Mouse (Mus musculus) splenic B cell, adult 2 months (primary cell): ENCODE data around the gene Abca7.
"Not testable (repeated sequence)": the region's sequence is repeated elsewhere in the genome, so short reads cannot be mapped to it uniquely, and the experiment has no call there.

ENCODE experiments used
- DNase-seq: peaks from one replicate; pipeline ENCODE4 v3.0.0-alpha.2; 2011; ENCODE audit warnings: low read depth, low spot score
- H3K27me3 ChIP-seq: 2 replicates; pipeline ENCODE4 v1.6.1; 2012; ENCODE audit warnings: mild to moderate bottlenecking, low read length, moderate library complexity, mixed read lengths; ENCODE audit not compliant: control insufficient read depth, poor library complexity, insufficient read depth, severe bottlenecking
- H3K36me3 ChIP-seq: 2 replicates; pipeline ENCODE4 v1.6.1; 2012; ENCODE audit warnings: mild to moderate bottlenecking, low read length, moderate library complexity, mixed read lengths; ENCODE audit not compliant: control insufficient read depth, poor library complexity, insufficient read depth, severe bottlenecking

Gene Abca7

DNA sequence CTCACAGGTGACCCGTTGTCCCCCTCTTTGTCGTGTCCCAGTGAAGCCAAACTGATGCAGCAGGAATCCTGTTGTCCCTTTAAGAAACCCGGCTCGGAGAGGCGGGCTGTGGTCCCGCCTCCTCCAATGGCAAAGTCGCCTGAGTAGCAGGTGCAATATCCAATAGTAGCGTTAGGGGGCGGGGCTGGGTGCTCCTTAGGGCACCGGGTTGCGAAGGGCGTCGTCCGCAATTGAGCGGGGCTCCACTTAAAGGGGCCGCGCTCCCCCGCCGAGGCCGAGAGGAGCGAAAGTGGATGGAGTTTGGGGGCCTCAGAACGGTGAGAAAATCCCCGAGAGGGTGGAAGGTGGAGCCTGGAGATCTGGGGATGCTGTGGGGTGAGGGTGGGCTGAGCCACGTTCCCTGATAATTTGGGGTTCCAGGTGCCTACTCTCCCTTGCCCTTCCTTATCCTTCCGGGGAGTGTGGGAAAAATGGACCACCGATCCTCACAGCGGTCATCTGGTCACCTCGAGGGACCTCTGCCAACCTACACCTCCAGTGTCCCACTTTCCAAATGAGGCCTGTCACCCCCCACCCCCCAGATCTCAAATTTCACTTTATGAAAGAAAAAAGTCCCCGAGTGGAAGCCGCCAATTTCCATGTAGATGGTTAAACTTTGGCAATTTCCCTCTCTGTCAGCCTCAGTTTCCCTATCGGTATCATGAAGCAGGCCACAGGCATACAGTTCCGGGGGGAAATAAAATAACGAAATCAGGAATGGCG lies at the start of gene Abca7:
Gene Abca7, plus strand, starts transcription at position 223 of the 762 bp plus-strand sequence.
- Histone ChIP-seq H3K27me3 (no peaks in the 10 kb centered on the region), H3K36me3 (peaks cover 15% of the 10 kb centered on the region)
- DNase-seq: peak; percentile 97

DNA sequence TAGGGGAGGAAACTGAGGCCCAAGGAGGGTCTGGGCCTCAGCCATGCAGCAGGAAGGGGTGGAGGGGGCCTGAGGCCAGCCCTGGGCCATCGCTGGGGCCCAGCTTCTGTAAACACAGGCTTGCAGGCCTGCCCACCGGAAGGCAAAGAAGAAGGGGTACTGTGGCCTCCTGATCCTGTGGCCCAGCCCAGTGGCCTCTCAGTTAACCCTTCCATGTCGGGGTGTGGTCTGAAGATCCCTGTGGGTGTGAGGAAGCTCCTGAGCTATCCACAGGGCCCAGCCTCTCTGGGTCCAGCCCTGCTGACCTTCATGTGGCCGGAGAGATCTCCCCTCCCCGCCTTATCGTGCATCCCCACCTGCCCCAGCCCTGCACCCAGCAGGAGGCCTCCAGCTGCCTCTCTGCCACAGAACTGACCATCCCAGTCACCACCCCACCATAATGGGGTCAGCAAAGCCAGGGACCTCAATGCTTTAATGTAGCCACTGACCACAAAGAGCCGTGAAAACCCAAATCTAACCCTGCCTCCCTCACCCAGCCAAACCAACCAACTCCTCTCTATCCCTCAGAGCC lies 49.5 kb upstream of the Abca7 start:
- no peak for DNase-seq
- H3K36me3 ChIP-seq: peaks cover 2% of the 10 kb centered on the region; the same call in 1 of the 2 replicates
- H3K27me3 ChIP-seq: no peaks in the 10 kb centered on the region

DNA sequence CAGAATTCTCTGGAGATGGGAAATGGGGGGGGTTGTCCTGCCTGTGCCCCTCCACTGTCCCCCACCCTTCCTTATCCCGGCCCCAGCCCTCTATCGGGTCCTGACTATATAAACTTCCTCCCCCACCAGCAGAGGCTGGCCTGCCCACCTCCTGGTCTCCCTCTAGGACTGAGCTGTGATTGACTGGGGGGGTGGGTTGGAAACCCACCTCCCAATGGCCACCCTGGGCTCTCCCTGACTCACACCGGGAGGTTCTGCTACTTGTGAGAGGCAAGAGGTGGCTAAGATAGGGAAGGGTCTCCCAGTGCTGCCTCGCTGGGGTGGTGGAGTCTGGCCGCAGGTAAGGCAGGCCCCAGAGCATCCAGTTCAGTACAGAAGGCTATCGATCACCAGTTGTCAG lies 48.8 kb upstream of the Abca7 start:
- Histone ChIP-seq H3K27me3 (no peaks in the 10 kb centered on the region), H3K36me3 (peaks cover 2% of the 10 kb centered on the region; the same call in 1 of the 2 replicates)
- no peak for DNase-seq

DNA sequence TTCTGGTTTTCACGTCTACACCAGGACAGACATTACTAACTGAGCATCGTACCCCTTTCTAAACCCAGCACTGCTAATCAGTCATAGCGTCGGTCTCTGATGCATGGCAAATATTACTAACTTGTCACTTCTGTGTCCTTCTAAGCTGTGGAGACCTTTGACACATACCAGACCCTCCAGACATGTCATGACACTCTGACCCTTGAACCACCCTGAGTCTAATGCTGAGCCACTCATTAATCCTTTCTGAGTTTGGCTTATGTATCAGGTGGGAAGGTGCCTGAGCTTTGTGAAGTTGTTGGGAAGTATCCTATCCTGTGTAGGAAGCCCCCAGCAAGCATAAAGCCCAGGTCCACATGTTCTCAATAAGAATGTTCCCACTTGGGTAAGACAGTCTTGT lies 46.4 kb upstream of the Abca7 start:
- no peak for DNase-seq
- Histone ChIP-seq H3K27me3 (no peaks in the 10 kb centered on the region), H3K36me3 (peaks cover 2% of the 10 kb centered on the region; the same call in 1 of the 2 replicates)

DNA sequence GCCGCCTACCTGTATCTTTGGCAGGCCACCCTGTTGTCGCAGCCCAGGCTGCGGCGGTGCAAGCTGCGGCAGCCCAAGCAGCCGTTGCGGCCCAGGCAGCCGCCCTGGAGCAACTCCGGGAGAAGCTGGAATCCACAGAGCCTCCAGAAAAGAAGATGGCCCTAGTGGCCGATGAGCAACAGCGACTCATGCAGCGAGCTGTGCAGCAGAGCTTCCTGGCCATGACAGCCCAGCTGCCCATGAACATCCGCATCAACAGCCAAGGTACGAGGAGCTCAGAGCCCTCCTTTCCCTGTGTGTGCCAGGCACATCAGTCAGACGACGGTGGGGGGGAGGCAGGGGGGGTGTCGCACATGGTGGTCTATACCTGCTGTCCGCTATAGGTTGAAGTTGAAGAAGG lies 45.6 kb upstream of the Abca7 start:
- DNase-seq: no peak
- Histone ChIP-seq H3K27me3 (no peaks in the 10 kb centered on the region), H3K36me3 (peaks cover 2% of the 10 kb centered on the region; the same call in 1 of the 2 replicates)

DNA sequence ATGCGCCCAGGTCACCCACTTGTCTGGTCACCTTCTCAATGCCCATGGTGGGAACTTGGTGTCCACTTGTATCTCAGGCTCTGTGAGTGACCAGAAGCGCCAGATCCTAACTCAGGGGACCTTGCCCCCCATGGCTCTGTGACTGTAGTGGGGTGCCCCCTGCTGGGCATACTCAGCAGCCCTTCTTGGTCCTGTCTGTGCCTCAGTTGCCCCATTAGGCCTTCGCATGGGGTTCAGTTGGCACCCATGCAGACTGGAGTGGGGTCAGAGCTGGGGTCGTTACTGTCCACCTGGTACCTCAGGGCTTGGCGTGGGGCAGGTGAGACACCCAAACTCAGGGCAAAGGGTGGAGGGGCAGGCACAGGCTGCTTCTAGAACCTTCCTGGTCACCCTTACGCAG lies 42.3 kb upstream of the Abca7 start:
- no peaks in the 10 kb centered on the region for H3K27me3 ChIP-seq
- peak; percentile 67 for DNase-seq
- H3K36me3 ChIP-seq: peaks cover 2% of the 10 kb centered on the region; the same call in 1 of the 2 replicates

DNA sequence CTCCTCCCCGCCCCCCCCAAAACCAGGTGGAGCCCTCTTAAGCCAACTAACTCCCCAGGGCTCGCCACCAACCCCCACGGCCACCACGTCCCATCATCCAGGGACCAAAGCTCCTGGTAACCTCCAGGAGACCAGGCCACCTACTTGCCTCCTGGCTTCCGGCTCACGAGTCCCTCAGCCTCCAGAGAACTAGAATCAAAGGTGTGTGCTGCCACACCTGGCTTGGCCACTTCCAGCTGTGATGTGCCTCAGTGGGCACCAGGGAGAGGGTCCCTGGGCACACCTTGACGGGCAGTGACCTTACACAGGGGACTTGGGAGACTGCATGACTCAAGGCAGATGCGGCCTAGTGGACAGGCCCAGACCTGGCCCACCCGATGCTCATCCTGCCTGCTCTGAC lies 40.6 kb upstream of the Abca7 start:
- H3K27me3 ChIP-seq: no peaks in the 10 kb centered on the region
- peaks cover 2% of the 10 kb centered on the region; the same call in 1 of the 2 replicates for H3K36me3 ChIP-seq
- no peak for DNase-seq

DNA sequence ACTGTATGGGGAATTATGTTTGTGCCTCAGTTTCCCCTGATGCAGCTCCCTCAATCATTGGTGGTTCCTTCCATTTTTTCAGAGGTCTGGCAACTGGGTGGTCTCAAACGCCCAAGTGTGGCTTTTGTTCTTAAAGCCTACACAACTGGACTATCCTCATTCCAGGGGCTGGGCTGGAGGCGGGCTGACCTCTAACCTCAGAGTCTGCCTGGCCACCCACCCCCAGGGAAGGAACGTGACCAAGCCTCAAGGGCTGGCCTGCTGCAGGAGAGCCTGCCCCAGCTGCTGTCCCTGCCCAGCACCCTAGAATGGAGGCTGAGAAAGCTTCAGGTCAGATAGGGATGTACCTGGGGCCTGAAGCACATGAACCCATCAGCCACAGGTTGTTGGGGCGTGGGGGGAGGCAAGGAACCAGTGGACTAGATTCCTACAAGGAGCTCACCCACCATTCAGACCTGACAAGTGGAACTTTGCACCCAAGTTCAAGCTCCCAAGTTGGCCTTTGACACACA lies 39.6 kb upstream of the Abca7 start:
- no peak for DNase-seq
- no peaks in the 10 kb centered on the region for H3K36me3 ChIP-seq
- no peaks in the 10 kb centered on the region for H3K27me3 ChIP-seq

DNA sequence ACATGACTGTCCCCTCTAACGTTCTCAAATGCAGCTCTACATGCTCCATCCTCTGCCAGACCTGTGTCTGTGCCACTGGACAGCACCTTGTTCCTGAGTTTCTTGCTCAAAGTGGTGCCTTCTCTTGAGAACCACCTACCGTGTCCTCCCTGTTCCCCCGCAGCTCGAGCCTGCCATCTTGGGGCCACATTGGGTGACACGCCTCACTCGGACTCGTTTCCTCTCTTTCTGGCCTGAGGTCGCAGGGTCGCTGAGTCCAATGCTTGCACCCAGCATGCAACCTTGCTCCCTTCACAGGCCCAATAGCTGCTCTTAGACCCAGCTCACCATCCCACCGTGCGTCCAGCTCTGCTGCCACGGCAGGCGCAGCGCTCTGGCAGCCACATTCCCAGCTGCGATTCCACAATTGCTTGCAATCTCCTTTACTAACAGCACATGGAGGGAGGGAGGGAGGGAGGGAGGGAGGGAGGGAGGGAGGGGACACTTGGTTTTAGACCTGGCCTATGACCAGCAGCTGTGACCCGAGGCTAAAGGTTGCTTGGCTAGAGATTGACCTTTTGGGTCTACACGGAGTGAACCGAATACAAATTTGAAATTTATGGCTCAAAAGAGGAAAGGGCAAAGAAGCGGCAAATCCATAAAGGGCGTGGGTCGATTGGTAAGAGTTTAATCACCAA lies 38.0 kb upstream of the Abca7 start:
- no peaks in the 10 kb centered on the region; the same call in 1 of the 2 replicates for H3K36me3 ChIP-seq
- peak; percentile 88 for DNase-seq

DNA sequence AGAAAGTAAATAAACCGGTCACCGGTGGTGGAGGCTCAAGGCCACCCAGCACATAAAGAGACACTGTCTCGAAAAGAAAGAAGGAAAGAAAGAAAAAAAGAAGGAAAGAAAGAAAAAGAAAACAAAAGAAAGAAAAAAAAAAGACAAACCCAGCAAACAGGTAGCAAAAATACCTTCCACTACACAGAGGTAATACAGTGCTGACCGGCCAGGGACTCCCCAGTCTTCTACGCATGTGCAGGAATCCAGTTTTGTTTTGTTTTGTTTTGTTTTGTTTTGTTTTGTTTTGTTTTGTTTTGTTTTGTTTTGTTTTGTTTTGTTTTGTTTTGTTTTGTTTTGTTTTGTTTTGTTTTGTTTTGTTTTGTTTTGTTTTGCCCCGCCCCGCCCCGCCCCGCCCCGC lies 36.9 kb upstream of the Abca7 start:
- H3K27me3 ChIP-seq, H3K36me3 ChIP-seq, DNase-seq: not testable (repeated sequence)

More for the DNA sequence above, 38.0 kb upstream of the Abca7 start:
- no peaks in the 10 kb centered on the region for H3K27me3 ChIP-seq

DNA sequence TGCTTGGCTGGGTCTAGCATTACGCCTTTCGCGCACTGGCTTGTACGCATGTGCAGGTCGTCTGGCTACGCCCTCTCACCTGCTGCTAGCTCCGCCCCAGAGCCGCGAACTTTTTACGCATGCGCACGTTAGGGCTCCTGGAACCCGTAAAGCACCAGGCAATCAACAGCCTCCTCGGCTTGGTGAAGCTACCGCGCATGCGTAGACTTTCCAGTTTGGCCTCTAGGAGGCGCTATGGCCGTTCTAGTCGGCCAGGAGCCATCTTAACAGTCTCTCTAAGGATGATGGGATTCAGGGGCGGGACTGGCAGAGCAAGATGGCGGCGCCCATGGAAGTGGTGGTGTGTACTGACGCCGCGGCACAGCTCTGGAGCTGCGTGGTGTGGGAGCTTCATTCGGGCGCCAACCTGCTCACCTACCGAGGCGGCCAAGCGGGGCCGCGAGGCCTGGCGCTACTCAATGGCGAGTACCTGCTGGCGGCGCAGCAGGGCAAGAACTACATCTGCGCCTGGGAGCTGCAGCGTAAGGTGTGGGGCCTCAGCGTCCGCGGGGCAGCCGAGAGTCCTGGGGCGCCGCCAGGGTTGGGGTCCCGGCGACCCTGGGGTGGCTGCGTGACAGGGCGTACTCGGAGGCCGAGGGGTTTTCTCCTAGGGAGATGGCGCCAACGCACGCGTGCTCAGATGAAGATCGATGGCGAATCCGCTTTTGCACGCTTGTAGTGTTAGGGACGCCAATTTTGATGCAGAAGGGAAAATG lies 36.3 kb upstream of the Abca7 start, which contains the start of gene Wdr18:
Gene Wdr18, plus strand, starts transcription at position 306 of the 755 bp plus-strand sequence.
- Histone ChIP-seq H3K36me3 (no peaks in the 10 kb centered on the region; the same call in 1 of the 2 replicates), H3K27me3 (no peaks in the 10 kb centered on the region)
- DNase-seq: peak; percentile 100

DNA sequence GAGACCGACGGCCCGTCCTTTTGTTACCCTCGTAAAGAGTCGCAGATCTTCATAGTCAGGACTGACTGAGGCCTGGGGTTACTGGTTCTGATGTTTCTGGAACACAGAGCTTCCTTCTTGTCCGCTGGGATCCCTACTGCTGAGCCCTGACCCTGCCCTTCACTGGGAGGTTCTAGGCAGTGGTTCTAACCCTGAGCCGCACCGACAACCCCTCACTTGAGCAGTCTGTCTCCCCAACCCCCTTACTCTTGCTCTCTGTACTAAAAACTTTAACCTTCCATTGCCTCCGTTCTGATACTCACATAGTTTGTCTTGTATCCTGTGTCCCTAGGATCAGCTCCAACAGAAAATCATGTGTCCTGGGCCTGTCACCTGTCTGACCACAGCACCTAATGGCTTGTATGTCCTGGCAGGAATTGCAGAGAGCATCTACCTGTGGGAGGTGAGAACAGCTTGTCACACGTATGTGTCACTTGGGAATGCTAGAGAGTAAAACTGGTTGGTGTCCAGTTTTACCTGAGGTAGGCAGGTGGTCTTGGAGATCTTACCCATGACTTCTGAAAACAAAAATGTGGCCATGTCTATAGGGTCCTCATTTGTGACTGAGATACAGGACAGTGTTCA lies 35.5 kb upstream of the Abca7 start:
- Histone ChIP-seq H3K36me3 (peaks cover 6% of the 10 kb centered on the region), H3K27me3 (no peaks in the 10 kb centered on the region)
- DNase-seq: no peak

DNA sequence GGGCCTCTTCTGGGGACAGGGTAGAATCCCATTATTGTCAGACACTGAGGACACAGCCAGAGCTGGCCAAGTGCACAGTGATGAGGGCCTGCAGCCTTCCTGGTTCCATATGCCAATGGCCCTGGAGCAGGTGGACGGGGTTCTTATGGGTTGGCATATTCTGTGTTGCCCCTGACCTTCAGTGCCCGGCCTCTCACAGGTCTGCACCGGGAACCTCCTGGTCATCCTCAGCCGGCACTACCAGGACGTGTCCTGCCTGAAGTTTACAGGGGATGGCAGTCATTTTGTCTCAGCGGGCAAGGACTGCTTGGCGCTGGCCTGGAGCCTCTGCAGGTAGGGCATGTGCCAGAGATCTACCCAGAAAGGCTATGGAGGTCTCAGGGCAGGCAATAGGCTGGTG lies 31.6 kb upstream of the Abca7 start:
- DNase-seq: no peak
- no peaks in the 10 kb centered on the region for H3K27me3 ChIP-seq
- peaks cover 6% of the 10 kb centered on the region for H3K36me3 ChIP-seq

DNA sequence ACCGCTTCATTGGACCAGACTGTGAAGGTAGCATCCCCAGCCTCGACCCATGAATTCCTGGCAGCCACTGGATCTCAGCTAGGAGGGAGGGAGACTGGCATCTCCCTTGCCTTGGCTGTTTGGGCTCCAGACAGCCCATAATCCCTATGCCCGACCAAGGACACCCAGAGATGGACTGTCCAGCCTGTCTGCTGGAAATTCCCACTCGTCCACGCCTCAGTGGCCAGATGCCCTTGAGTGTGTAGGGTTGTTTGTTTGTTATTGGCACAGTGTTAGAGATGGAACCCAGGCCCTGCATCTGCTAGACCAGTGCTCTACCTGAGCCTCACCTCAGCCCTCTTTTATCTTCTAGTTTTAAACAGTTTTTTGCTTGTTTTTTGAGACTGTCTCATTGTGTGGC lies 31.0 kb upstream of the Abca7 start:
- DNase-seq: no peak
- H3K36me3 ChIP-seq: peaks cover 6% of the 10 kb centered on the region
- H3K27me3 ChIP-seq: no peaks in the 10 kb centered on the region
